ENCODE assay signal across 7 mouse cellular contexts in the genomic region with DNA sequence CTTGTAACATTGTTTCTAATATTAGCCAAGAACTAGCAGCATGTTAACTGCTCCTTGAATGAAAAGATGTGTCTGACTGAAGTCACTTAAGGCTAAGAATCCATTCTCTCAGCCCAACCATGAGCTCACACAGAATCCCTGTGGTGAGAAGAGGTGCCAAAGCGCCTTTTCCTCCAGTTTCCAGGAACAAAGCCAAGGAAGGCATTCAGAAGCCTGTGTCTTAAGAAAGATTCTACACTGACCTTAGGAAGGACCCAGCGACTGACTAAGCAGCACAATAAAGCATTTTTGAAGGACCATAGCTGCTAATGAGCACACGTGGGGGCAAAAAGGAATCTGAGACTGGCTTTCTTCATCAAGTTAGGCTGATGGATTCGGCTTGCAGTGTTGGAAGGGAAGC. TPM values are rescaled to one million over a fixed set of nuclear protein-coding genes. Genes with fewer than 3 reads are reported as not detected.
DNase-seq lines count a peak whose midpoint lies in the region; ATAC-seq lines count a peak whose summit lies in the region.

No protein-coding gene starts in this region.

- ATAC-seq in kidney, embryonic 14.5 days (ENCODE audit: low FRiP score, low TSS enrichment) = no peak

- H3K4me1 ChIP-seq in kidney, embryonic 14.5 days (ENCODE audit: control insufficient read depth, insufficient read depth, low read length) = peaks cover 23% of the 10 kb centered on the region

- peaks cover 2% of the 10 kb centered on the region; the same call in 1 of the 2 replicates for H3K36me3 ChIP-seq in kidney, embryonic 14.5 days (ENCODE audit: control insufficient read depth, insufficient read depth, low read length)

- H3K9ac ChIP-seq in kidney, embryonic 14.5 days (ENCODE audit: low read depth, low read length) = no peak overlapping the region

- no peaks in the 10 kb centered on the region for H3K27me3 ChIP-seq in kidney, embryonic 14.5 days (ENCODE audit: control insufficient read depth, insufficient read depth, low read length)

- DNase-seq in kidney, postnatal 36 days = peak; percentile 14 to 27
- DNase-seq in R1 (ENCODE audit: low read depth, low spot score) = peak; percentile 49
- DNase-seq in cerebellum, adult 9-11 months = peak; percentile 56
- peak; percentile 11 for DNase-seq in induced T-regulatory cell, adult 2 months (ENCODE audit: low read depth)
- DNase-seq in spleen, postnatal 14 days (ENCODE audit: low spot score in 2 of 2) = no peak
- DNase-seq in spleen, postnatal 10 days (ENCODE audit: low spot score in 2 of 2) = no peak

- WGBS in kidney, embryonic 14.5 days = 61% methylated on average over 4 of the region's 4 CpGs

- H3K9me3 ChIP-seq in kidney, embryonic 14.5 days (ENCODE audit: control insufficient read depth, low read length) = peaks cover 2% of the 10 kb centered on the region; the same call in 1 of the 2 replicates

- H3K4me3 ChIP-seq in kidney, embryonic 14.5 days (ENCODE audit: low read length) = no peak overlapping the region

- no peak overlapping the region for H3K4me2 ChIP-seq in kidney, embryonic 14.5 days (replicated peaks; ENCODE audit: low read depth, low read length)

- no peak overlapping the region for H3K27ac ChIP-seq in kidney, embryonic 14.5 days (ENCODE audit: low read depth, low read length)

RNA-seq across cellular contexts. Expression of gene Ctnnal1, which starts 1.0 kb away (rescaled TPM):
- 24.5 and 44.8 TPM in 2 replicates for polyA plus RNA-seq in kidney, embryonic 14.5 days (2014; fragmentation: Nextera tagmentation; extraction: Ambion mirVana)

Comparison
In these comparisons a context has a peak if more than half of its experiments do, and no peak if none do; other contexts are left out.
1. DNase-seq: peak in kidney, postnatal 36 days (2 of 2), R1 (single experiment), cerebellum, adult 9-11 months (single experiment) and induced T-regulatory cell, adult 2 months (single experiment); none in spleen, postnatal 14 days (0 of 2) and spleen, postnatal 10 days (0 of 2).